Mouse (Mus musculus): ENCODE measurements at regions not wholly inside any gene's neighbourhood (a gene's known extent, or its start where the extent isn't known, plus 50 kb on each side); places are given as distances from the start of the nearest gene placed in this dataset.
"Not testable (repeated sequence)": the region's sequence is repeated elsewhere in the genome, so short reads cannot be mapped to it uniquely, and the experiment has no call there.

- not testable (repeated sequence) for H3K27ac ChIP-seq (replicated peaks; ENCODE audit: low read depth, low read length); H3K4me1 ChIP-seq (ENCODE audit: control insufficient read depth, insufficient read depth, insufficient read length, low read length); H3K4me3 ChIP-seq (ENCODE audit: insufficient read depth, low read depth, low read length)
Observed at GRCm38 (mm10) chrX:75734628-75735302, 140.2 kb downstream of the Pls3 start.

GRCm38 (mm10) chrX:75733651-75734050, 141.3 kb downstream of the Pls3 start:
- H3K27ac ChIP-seq (replicated peaks; ENCODE audit: low read depth, low read length); H3K4me3 ChIP-seq (ENCODE audit: insufficient read depth, low read depth, low read length); H3K4me1 ChIP-seq (ENCODE audit: control insufficient read depth, insufficient read depth, insufficient read length, low read length): not testable (repeated sequence)

- not testable (repeated sequence) for H3K4me3 ChIP-seq (ENCODE audit: insufficient read depth, low read depth, low read length); H3K4me1 ChIP-seq (ENCODE audit: control insufficient read depth, insufficient read depth, insufficient read length, low read length); H3K27ac ChIP-seq (replicated peaks; ENCODE audit: low read depth, low read length)
Observed at GRCm38 (mm10) chrX:75729791-75730190, 145.2 kb downstream of the Pls3 start.

GRCm38 (mm10) chrX:75728507-75728906, 146.5 kb downstream of the Pls3 start:
- no peaks in the 10 kb centered on the region for H3K4me1 ChIP-seq (ENCODE audit: control insufficient read depth, insufficient read depth, insufficient read length, low read length)
- no peak overlapping the region for H3K4me3 ChIP-seq (ENCODE audit: insufficient read depth, low read depth, low read length)
- H3K27ac ChIP-seq (replicated peaks; ENCODE audit: low read depth, low read length), result no peak overlapping the region

GRCm38 (mm10) chrX:75723542-75723941, 145.5 kb upstream of the Rab39b start:
- not testable (repeated sequence) for H3K4me1 ChIP-seq (ENCODE audit: control insufficient read depth, insufficient read depth, insufficient read length, low read length); H3K27ac ChIP-seq (replicated peaks; ENCODE audit: low read depth, low read length); H3K4me3 ChIP-seq (ENCODE audit: insufficient read depth, low read depth, low read length)

GRCm38 (mm10) chrX:75699949-75700348, 121.9 kb upstream of the Rab39b start:
- Histone ChIP-seq H3K27ac (replicated peaks; ENCODE audit: low read depth, low read length) (no peak overlapping the region), H3K4me1 (ENCODE audit: control insufficient read depth, insufficient read depth, insufficient read length, low read length) (no peaks in the 10 kb centered on the region), H3K4me3 (ENCODE audit: insufficient read depth, low read depth, low read length) (no peak overlapping the region)

- H3K4me1 ChIP-seq (ENCODE audit: control insufficient read depth, insufficient read depth, insufficient read length, low read length); H3K4me3 ChIP-seq (ENCODE audit: insufficient read depth, low read depth, low read length); H3K27ac ChIP-seq (replicated peaks; ENCODE audit: low read depth, low read length): not testable (repeated sequence)
Observed at GRCm38 (mm10) chrX:75675271-75675670, 97.2 kb upstream of the Rab39b start.

- H3K4me1 ChIP-seq (ENCODE audit: control insufficient read depth, insufficient read depth, insufficient read length, low read length), result no peaks in the 10 kb centered on the region
- H3K4me3 ChIP-seq (ENCODE audit: insufficient read depth, low read depth, low read length), result peak overlapping the region; percentile 54
- H3K27ac ChIP-seq (replicated peaks; ENCODE audit: low read depth, low read length), result no peak overlapping the region
Observed at GRCm38 (mm10) chrX:75673920-75674665, 96.1 kb upstream of the Rab39b start.

GRCm38 (mm10) chrX:75673586-75673919, 95.5 kb upstream of the Rab39b start:
- H3K4me1 ChIP-seq (ENCODE audit: control insufficient read depth, insufficient read depth, insufficient read length, low read length), result no peaks in the 10 kb centered on the region
- H3K4me3 ChIP-seq (ENCODE audit: insufficient read depth, low read depth, low read length), result peak overlapping the region; percentile 16
- H3K27ac ChIP-seq (replicated peaks; ENCODE audit: low read depth, low read length), result no peak overlapping the region

- Histone ChIP-seq H3K4me1 (ENCODE audit: control insufficient read depth, insufficient read depth, insufficient read length, low read length) (no peaks in the 10 kb centered on the region), H3K4me3 (ENCODE audit: insufficient read depth, low read depth, low read length) (no peak overlapping the region), H3K27ac (replicated peaks; ENCODE audit: low read depth, low read length) (no peak overlapping the region)
Observed at GRCm38 (mm10) chrX:75672976-75673375, 94.9 kb upstream of the Rab39b start.

GRCm38 (mm10) chrX:75667636-75668035, 89.6 kb upstream of the Rab39b start:
- no peak overlapping the region for H3K27ac ChIP-seq (replicated peaks; ENCODE audit: low read depth, low read length)
- no peaks in the 10 kb centered on the region for H3K4me1 ChIP-seq (ENCODE audit: control insufficient read depth, insufficient read depth, insufficient read length, low read length)

GRCm38 (mm10) chrX:75643402-75643801, 65.4 kb upstream of the Rab39b start:
- Histone ChIP-seq H3K27ac (replicated peaks; ENCODE audit: low read depth, low read length) (no peak overlapping the region), H3K4me1 (ENCODE audit: control insufficient read depth, insufficient read depth, insufficient read length, low read length) (no peaks in the 10 kb centered on the region), H3K4me3 (ENCODE audit: insufficient read depth, low read depth, low read length) (no peak overlapping the region)

More at GRCm38 (mm10) chrX:75667636-75668035, 89.6 kb upstream of the Rab39b start:
- no peak overlapping the region for H3K4me3 ChIP-seq (ENCODE audit: insufficient read depth, low read depth, low read length)
